Mouse (Mus musculus) thymus, adult 2 months (tissue): ENCODE data around the gene Birc7.

Source experiments
- CTCF ChIP-seq: fragments of 200-500 bp; IDR thresholded peaks from 2 replicates; pipeline ENCODE4 v1.5.1; 2012; ENCODE audit warnings: mild to moderate bottlenecking, control low read depth, low read length, moderate library complexity, borderline replicate concordance; ENCODE audit not compliant: control insufficient read depth, poor library complexity, insufficient read depth; ENCODE audit errors: extremely low read depth
- POLR2A ChIP-seq: fragments of 200-500 bp; IDR thresholded peaks from 2 replicates; pipeline ENCODE4 v1.6.1; 2012; ENCODE audit warnings: mild to moderate bottlenecking, low read length, control low read depth, moderate library complexity; ENCODE audit not compliant: control insufficient read depth, poor library complexity, insufficient read depth; ENCODE audit errors: extremely low read depth

DNA sequence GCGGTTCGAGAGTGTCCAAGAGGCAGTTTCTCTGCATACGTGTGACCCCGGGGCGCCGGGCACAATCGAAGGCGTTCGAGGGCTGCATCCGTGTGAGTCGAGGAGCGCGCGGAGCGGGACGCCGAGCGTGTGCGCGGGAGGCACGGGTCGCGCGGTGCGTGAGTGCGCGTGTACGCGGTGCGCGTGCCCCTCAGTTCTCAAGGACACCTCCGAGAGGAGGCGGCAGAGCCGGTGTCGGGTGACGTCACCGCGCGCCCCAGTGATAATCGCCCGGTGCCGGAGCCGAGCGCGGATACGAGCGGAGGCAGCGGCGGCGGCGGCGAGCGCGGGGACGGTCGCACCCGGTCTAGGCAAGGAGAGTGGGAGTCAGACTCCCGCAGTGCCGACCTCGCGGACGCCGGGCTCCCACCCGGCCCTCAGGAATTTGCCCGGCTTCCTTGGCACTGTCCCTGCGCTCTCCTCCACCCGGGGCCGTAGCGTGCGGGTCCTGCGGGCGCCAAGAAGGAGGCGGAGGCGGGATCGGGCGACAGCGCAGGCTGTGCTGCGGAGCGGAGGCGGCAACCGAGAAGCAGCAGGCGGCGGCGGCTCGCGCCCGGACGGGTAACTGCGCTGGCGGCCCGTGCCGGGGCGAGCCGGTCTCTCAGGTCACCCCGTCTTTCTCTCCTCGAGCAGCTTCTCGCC, 35.8 kb upstream of the Birc7 start:
- TF ChIP-seq CTCF (no peak), POLR2A (no peak)
